Mouse (Mus musculus): Measurements from ENCODE around the gene Loxl1. TPM values are rescaled to one million over a fixed set of nuclear protein-coding genes. Genes with fewer than 3 reads are reported as not detected.
"Not testable (repeated sequence)": the region's sequence is repeated elsewhere in the genome, so short reads cannot be mapped to it uniquely, and the experiment has no call there.

Gene Loxl1
- polyA plus RNA-seq, 1 experiment from 2014 or later = 51.5 TPM

DNA sequence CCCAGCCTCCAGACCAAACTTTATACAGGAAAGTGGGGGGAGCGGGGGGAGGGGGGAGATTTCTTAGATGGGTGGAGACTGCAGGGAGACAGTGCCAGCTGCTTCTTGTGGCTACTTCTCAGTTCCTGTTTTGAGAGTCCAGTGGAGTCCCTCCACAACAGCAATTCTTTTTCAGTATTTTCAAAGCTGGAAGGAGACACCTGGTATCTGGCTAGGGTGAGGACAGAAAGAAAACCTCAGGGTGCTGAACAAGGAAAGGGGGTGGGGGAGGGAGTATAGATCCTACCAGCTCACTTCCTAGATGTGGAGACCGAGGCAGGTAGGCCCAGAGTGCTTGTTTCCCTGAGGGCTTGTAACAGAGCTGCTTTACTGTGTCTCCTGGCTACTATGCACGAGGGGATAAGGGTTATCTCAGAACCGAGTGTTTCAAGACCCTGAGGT is 46.4 kb downstream of the Loxl1 start:
- Histone ChIP-seq H3K4me1 (peaks cover 16% of the 10 kb centered on the region), H3K4me2 (no peak overlapping the region), H3K4me3 (no peak overlapping the region), H3K9me3 (no peaks in the 10 kb centered on the region), H3K27ac (replicated peaks) (peak overlapping the region; percentile 66), H3K27me3 (replicated peaks) (no peaks in the 10 kb centered on the region), H3K9ac (peak overlapping the region; percentile 41), H3K36me3 (peaks cover 14% of the 10 kb centered on the region)
- WGBS = 14% methylated on average over 4 of the region's 4 CpGs
- ATAC-seq (ENCODE audit: extremely low read depth, insufficient number of reproducible peaks, low FRiP score, low TSS enrichment) = no peak

DNA sequence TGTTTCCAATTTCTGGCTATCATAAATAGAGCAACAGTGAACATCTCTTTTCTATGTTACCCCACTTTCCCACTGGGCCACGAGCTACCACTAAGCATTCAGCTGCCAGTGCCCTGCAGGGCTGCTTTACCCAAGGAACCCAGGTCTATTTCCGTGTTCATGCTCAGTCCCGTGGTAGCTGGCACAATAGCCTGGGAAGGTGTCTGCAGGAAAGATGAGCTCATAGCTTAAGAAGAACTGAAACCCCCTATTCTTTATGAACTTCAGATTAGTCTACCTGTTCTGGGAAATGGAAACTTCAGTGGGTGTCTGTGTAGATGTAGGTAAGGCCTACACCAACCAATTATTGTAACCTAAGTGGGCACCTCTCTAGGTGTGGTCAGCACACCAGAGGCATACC is 47.6 kb downstream of the Loxl1 start:
- H3K4me2 ChIP-seq = no peak overlapping the region
- H3K36me3 ChIP-seq = peaks cover 23% of the 10 kb centered on the region
- no peaks in the 10 kb centered on the region for H3K9me3 ChIP-seq
- H3K4me3 ChIP-seq = no peak overlapping the region
- no peaks in the 10 kb centered on the region for H3K27me3 ChIP-seq (replicated peaks)
- WGBS = 60% methylated on average over 3 of the region's 3 CpGs
- H3K9ac ChIP-seq = no peak overlapping the region
- H3K27ac ChIP-seq (replicated peaks) = no peak overlapping the region
- peaks cover 16% of the 10 kb centered on the region for H3K4me1 ChIP-seq
- no peak for ATAC-seq (ENCODE audit: extremely low read depth, insufficient number of reproducible peaks, low FRiP score, low TSS enrichment)

DNA sequence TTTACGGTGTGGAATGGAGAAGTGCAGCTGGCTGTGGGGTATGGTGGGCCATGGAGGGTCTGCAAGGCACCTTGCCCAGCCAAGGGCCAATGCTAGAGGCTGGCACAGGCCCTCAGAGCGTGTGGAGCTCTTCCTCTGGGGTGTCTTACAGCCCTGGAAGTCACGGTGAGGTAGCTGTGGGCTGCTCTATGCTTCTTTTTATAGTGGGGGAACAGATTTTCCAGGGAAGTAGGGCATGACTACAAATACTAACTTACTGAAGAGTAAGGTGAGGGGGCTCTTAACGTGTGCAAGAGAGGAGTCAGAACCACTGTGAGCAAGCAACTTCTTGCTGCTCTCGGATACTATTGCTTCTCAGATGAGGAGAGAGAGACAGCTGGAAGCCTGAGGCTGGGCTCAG is 50.5 kb downstream of the Loxl1 start:
- ATAC-seq (ENCODE audit: extremely low read depth, insufficient number of reproducible peaks, low FRiP score, low TSS enrichment) = no peak
- H3K4me1 ChIP-seq = peaks cover 13% of the 10 kb centered on the region
- no peak overlapping the region for H3K9ac ChIP-seq
- no peak overlapping the region for H3K4me2 ChIP-seq
- peaks cover 49% of the 10 kb centered on the region for H3K36me3 ChIP-seq
- no peaks in the 10 kb centered on the region for H3K9me3 ChIP-seq
- 85% methylated on average over 5 of the region's 5 CpGs for WGBS
- H3K4me3 ChIP-seq = no peak overlapping the region
- H3K27me3 ChIP-seq (replicated peaks) = no peaks in the 10 kb centered on the region
- H3K27ac ChIP-seq (replicated peaks) = no peak overlapping the region

DNA sequence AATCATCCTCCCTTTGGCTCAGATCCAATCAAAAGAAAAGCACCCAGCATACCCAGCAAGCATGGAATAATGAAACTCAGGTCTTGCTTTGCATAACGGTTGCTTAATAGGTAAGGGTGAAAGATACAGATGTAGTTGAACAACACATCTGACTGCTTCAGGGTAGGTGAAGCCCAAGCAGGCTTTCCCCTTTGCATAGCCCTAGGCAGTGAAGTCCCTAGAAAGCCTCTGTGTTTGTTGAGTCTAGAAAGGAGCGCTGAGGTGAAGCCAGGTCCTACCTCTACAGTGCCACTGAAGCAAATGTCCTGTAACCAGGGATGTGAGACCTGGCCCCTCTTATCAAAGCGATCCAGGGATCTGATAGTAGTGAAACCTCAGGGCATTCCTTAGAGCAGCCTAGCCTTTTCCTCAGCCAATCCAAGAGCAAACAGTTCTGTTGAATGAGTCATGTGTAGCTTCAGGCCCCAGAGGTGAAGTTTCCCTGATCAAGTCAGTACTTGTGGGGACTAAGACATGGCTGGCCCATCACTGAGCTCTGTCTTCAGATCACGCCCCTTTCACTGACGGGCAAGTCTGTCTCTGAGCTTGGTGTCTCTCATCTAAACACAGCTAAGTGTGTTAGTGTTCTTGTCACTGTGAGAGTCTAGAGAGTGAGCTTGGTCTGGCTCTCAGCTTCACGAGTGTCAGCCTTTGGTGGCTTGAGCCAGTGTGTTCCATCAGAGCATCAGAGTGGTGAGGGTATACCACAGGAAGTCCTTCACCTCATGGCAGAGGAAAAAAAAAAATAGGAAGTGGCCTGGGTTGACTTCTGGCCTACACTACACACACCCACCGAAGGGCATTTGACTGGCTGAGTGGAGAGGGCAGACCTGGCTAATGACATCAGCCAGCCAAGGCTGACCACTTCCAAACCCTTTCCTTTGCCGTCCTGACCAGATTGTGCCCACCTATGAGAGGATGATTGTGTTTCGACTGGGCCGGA is 57.0 kb downstream of the Loxl1 start:
- Histone ChIP-seq H3K27me3 (replicated peaks) (no peaks in the 10 kb centered on the region), H3K36me3 (peaks cover 52% of the 10 kb centered on the region), H3K4me2 (no peak overlapping the region), H3K27ac (replicated peaks) (no peak overlapping the region), H3K9me3 (no peaks in the 10 kb centered on the region), H3K4me1 (peaks cover 8% of the 10 kb centered on the region; the same call in 1 of the 2 replicates), H3K4me3 (no peak overlapping the region), H3K9ac (no peak overlapping the region)
- 80% methylated on average over 10 of the region's 10 CpGs for WGBS
- no peak for ATAC-seq (ENCODE audit: extremely low read depth, insufficient number of reproducible peaks, low FRiP score, low TSS enrichment)

- Histone ChIP-seq H3K4me3 (no peak overlapping the region), H3K4me2 (no peak overlapping the region), H3K27me3 (replicated peaks) (no peaks in the 10 kb centered on the region), H3K9me3 (no peaks in the 10 kb centered on the region), H3K27ac (replicated peaks) (no peak overlapping the region), H3K36me3 (peaks cover 45% of the 10 kb centered on the region), H3K9ac (no peak overlapping the region), H3K4me1 (peaks cover 15% of the 10 kb centered on the region)
- WGBS = 53% methylated on average over 2 of the region's 2 CpGs
- no peak for ATAC-seq (ENCODE audit: extremely low read depth, insufficient number of reproducible peaks, low FRiP score, low TSS enrichment)
These were observed 57.9 kb downstream of the Loxl1 start for GRCm38 (mm10) chr9:58255105-58255504.

- H3K4me3 ChIP-seq = peak overlapping the region; percentile 83
- not testable (repeated sequence) for ATAC-seq (ENCODE audit: extremely low read depth, insufficient number of reproducible peaks, low FRiP score, low TSS enrichment); H3K9me3 ChIP-seq; H3K27me3 ChIP-seq (replicated peaks)
- peaks cover 33% of the 10 kb centered on the region for H3K36me3 ChIP-seq
- 49% methylated on average over 5 of the region's 5 CpGs for WGBS
- H3K4me2 ChIP-seq = peak overlapping the region; percentile 88
- peaks cover 23% of the 10 kb centered on the region for H3K4me1 ChIP-seq
- peak overlapping the region; percentile 91 for H3K9ac ChIP-seq
- peak overlapping the region; percentile 83 for H3K27ac ChIP-seq (replicated peaks)
These were observed 59.2 kb downstream of the Loxl1 start for GRCm38 (mm10) chr9:58253805-58254122.

DNA sequence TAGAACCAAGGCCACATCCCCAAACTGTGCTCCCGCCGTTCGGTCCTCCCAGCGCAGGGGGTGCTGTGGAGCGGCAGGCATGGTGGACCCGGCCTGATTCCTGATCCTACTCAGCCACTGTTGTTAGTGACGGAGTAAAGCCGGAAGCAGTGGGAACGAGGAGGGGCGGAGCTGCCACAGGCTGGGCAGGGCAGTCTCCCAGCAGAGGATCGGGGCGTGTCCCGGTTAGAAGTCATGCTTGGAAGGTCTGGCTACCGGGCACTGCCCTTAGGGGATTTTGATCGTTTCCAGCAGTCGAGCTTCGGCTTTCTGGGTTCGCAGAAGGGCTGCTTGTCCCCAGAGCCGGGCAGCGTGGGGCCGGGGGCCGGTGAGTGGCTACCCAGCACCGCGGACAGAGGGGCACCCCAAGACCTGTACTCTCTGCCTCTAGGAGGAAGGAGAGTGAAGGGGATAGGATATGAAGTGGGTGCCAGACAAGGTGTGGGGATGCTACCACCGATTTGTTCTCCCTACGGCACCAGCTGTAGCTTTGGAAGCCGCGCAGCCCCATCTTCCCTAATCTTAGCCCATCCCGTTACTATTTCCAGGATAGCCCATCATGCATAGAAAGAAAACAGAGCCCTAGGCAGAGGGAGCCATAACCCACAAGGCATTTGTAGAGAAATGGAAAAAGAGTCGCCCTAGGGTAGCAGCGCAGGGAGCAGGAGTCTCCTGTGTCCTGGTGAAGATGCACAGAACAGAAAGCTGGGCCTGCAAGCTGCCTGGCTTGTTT is 59.8 kb downstream of the Loxl1 start, which contains the start of gene Stoml1:
Stoml1 (plus strand) TSS at position 132 of the 772 bp plus-strand sequence.
- Histone ChIP-seq H3K4me3 (peak within 1 kb of the TSS; percentile 83), H3K27ac (replicated peaks) (peak within 1 kb of the TSS; percentile 83), H3K4me1 (peaks cover 29% of the 10 kb centered on the region), H3K36me3 (peaks cover 29% of the 10 kb centered on the region), H3K27me3 (replicated peaks) (no peaks in the 10 kb centered on the region), H3K9me3 (no peaks in the 10 kb centered on the region), H3K9ac (peak within 1 kb of the TSS; percentile 91), H3K4me2 (peak within 1 kb of the TSS; percentile 88)
- peak; percentile 90 for ATAC-seq (ENCODE audit: extremely low read depth, insufficient number of reproducible peaks, low FRiP score, low TSS enrichment)
- under 1% methylated on average over 31 of the region's 31 CpGs for WGBS

DNA sequence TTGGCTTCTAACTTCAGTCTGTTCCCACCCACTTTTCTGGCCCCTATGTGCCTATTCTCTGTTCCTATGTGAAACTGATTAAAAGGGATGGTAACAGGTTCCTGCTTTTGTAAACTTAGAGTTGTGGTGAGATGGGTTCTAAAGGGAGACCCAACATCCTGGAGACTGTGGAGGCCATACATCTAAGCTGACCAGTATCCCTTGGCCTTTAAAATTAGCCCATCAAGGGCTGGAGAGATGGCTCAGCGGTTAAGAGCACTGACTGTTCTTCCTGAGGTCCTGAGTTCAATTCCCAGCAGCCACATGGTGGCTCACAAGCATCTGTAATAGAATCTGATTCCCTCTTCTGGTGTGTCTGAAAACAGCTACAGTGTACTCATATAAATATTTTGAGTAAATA is 62.3 kb downstream of the Loxl1 start:
- not testable (repeated sequence) for ATAC-seq (ENCODE audit: extremely low read depth, insufficient number of reproducible peaks, low FRiP score, low TSS enrichment); H3K9me3 ChIP-seq; H3K4me3 ChIP-seq; H3K4me2 ChIP-seq; H3K27me3 ChIP-seq (replicated peaks)
- peaks cover 53% of the 10 kb centered on the region for H3K4me1 ChIP-seq
- peak overlapping the region; percentile 93; the same call in 1 of the 2 replicates for H3K9ac ChIP-seq
- WGBS = 92% methylated on average over 1 of the region's 1 CpGs
- peaks cover 14% of the 10 kb centered on the region for H3K36me3 ChIP-seq
- H3K27ac ChIP-seq (replicated peaks) = peak overlapping the region; percentile 91

DNA sequence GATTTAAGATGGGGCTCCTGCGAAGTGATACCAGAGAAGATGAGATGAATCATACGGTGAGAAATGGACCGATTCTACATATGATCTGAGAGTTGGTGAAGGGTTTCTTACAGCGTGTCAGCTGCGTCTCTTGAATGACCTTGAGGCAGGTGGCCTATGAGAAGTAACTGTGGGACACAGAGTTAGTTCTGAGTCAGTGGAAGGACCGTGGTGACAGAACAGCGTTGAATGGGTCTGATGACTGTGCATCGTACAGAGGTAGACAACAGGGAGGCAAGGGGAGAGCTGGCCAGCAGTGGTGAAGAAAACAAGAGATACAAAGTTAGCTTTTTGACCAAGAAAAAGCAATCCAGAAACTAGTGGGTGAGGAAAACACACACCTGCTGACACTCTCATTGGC is 62.7 kb downstream of the Loxl1 start:
- peak overlapping the region; percentile 72 for H3K4me3 ChIP-seq
- ATAC-seq (ENCODE audit: extremely low read depth, insufficient number of reproducible peaks, low FRiP score, low TSS enrichment) = no peak
- peaks cover 10% of the 10 kb centered on the region for H3K36me3 ChIP-seq
- 63% methylated on average over 8 of the region's 8 CpGs for WGBS
- peak overlapping the region; percentile 86 for H3K4me2 ChIP-seq
- peaks cover 53% of the 10 kb centered on the region for H3K4me1 ChIP-seq
- H3K9me3 ChIP-seq = no peaks in the 10 kb centered on the region
- H3K27ac ChIP-seq (replicated peaks) = peak overlapping the region; percentile 91
- no peaks in the 10 kb centered on the region for H3K27me3 ChIP-seq (replicated peaks)
- H3K9ac ChIP-seq = peak overlapping the region; percentile 93

- H3K4me2 ChIP-seq = peak within 1 kb of the TSS; percentile 86
- H3K9me3 ChIP-seq = no peaks in the 10 kb centered on the region
- H3K9ac ChIP-seq = peak within 1 kb of the TSS; percentile 93
- peaks cover 16% of the 10 kb centered on the region for H3K36me3 ChIP-seq
- no peaks in the 10 kb centered on the region for H3K27me3 ChIP-seq (replicated peaks)
- H3K4me1 ChIP-seq = peaks cover 55% of the 10 kb centered on the region
- ATAC-seq (ENCODE audit: extremely low read depth, insufficient number of reproducible peaks, low FRiP score, low TSS enrichment) = 0 out of 2 replicates have a peak, but pooled peaks have one; percentile 33
- H3K4me3 ChIP-seq = peak within 1 kb of the TSS; percentile 72
- under 1% methylated on average over 16 of the region's 16 CpGs for WGBS
- H3K27ac ChIP-seq (replicated peaks) = peak within 1 kb of the TSS; percentile 91
These were observed 63.3 kb downstream of the Loxl1 start, which contains the start of gene Pml for GRCm38 (mm10) chr9:58249592-58250192. TSS of gene Pml (minus strand) at chr9:58249786.
